Mouse (Mus musculus) lung, adult 2 months (tissue): ENCODE data around the gene Kif26b.

Source experiments
- CTCF ChIP-seq: fragments of 200-500 bp; IDR thresholded peaks from 2 replicates; pipeline ENCODE4 v1.5.1; 2011; ENCODE audit warnings: mild to moderate bottlenecking, low read length, control low read depth; ENCODE audit not compliant: insufficient read depth
- POLR2A ChIP-seq: fragments of 200-500 bp; IDR thresholded peaks from 2 replicates; pipeline ENCODE4 v1.6.1; 2011; ENCODE audit warnings: low read depth, mild to moderate bottlenecking, control low read depth, low read length, borderline replicate concordance; ENCODE audit errors: extremely low read depth

DNA sequence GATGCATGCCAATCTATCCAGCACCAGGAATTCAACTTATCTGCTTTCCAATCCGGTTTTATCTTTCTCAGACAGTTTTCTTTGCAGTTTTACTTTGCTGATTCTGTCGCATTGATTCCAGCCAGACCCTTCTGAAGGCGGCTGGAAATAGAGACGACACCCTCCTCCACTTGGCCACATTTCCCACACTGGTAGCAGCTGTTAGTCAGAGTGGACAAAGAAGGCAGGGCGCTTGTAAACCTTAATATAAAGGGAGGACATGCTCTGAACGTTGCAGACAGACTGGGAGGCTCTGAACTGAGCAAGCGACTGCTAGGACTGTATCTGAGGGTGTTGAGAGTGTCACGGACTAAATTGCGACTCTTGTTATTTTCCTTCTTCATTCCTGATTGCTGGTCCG is 11.3 kb downstream of the Kif26b start:
- TF ChIP-seq POLR2A (no peak), CTCF (no peak)
